Mouse (Mus musculus): ENCODE results near the gene Tnfrsf22.
"Not testable (repeated sequence)": the region's sequence is repeated elsewhere in the genome, so short reads cannot be mapped to it uniquely, and the experiment has no call there.

Tnfrsf22 gene

GRCm38 (mm10) chr7:143649034-143649768 is at the start of gene Tnfrsf22:
Gene Tnfrsf22 (minus strand): TSS chr7:143649661.
- peak; percentile 22 for DNase-seq (ENCODE audit: low read depth, low spot score)

GRCm38 (mm10) chr7:143696140-143696539 is 46.7 kb upstream of the Tnfrsf22 start:
- DNase-seq (ENCODE audit: low read depth, low spot score) = peak; percentile 12

GRCm38 (mm10) chr7:143694550-143694949 is 45.1 kb upstream of the Tnfrsf22 start:
- DNase-seq (ENCODE audit: low read depth, low spot score) = no peak

DNA sequence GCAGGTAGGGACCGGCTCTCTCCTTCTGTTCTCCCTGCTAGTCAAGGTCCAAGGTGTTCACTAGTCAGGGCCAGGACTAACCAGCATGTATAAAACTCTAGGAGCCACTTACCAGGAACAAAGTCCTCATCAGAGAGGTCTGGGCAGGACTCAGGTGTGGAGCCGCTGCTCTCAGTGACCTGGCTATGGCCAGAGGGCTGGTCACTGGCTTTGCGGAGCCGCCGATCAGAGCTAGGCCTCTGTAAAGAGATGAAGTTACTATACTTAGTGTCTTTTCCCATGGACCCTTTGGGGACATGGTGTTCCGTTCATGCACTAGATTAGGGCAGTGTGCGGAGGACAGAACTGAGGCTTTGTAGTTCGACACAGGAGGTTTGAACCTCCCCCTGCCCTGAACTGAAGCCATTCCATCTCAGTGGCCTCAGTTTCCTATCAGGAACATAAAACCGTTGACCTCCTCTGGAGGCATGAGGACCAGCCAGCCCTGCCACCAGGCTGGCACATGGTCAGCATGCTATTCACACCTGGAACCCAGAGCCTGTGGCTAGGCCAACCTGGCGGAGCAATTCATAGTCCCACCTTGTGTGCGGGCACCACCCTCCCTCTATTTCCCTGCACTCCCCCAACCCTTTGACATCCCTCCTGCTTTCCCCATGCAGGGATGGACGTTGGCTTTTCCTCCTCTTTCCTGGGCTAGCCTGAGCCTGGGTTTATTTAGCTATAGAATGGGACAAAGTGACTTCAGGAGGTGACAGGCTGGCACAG is 43.5 kb upstream of the Tnfrsf22 start:
- DNase-seq (ENCODE audit: low read depth, low spot score) = no peak

DNA sequence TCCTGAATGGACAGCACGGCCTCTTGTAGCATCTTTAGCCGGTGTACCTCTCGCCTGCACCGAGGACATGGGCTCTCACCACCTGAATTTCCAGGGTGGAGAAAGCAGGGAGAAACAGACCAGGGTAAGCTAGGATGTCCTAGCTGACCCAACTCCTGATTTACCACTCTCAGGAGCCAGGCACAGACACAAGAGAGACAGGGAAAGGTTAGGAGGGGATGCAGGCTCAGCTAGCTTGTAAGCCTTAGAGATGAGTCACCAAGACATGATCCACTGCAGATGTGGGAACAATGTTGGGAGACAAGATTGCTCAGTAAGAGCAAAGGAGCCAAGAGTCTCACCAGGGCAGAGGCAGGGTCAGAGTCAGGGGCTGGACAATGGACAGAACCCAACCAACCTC is 42.4 kb upstream of the Tnfrsf22 start:
- no peak for DNase-seq (ENCODE audit: low read depth, low spot score)

- DNase-seq (ENCODE audit: low read depth, low spot score) = no peak
Observed at GRCm38 (mm10) chr7:143691181-143691580, 41.7 kb upstream of the Tnfrsf22 start.

DNA sequence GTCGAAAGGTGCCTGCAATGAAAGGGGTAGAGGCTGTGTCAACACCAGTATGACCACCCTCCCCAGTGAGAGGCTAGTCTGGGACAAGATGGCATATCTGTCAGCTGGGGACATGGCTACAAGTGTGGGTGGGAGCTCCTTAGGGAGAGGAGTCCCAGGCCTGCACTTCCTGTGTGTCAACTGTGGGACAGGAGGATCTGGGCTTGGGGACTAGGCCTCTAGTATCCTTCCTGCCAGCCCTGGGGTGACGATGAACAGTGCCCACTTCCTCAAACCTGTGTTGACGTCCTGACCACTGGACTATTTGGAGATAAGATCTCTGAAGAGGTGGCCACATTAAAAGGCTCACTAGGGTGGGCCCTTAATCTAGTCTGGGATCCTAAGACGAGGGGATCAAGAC is 40.5 kb upstream of the Tnfrsf22 start:
- no peak for DNase-seq (ENCODE audit: low read depth, low spot score)

DNA sequence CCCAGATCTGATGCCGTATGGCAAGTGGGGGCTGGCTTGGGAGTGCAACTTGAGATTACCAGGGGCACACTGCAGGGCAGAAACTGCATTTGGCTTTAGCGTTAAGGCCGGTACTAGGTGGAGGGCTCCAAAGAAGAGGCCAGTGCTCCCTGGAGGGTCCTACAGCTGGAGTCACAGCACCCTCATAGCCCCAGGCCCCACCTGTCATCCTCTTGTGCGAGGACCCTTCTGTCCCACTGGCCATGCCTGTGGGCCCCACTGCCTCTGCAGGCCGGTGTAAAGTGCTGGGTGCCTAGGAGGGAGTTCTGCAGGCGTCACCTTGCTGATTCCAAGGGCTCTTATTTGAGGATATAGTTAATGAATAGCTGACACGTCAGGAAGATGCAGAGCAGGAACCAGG is 40.0 kb upstream of the Tnfrsf22 start:
- no peak for DNase-seq (ENCODE audit: low read depth, low spot score)

DNA sequence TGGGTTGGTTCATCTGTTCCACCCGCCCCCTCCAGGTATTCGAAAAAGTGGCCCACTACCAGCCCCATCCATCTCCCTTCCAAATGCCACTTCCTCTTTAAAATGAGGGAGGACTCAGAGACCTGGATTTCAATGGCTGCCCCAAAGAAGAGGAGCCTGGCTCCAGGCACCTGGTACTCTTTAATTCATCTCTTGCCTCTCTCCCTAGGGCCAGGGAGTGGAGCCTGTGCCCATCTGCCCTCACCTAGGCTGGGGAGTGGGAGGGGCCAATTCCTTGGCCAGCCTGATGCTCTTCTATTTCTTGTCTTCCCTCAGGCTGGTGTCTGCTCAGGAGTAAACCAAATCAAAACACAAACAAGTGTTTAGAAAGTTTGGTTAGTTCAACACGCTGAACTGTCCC is 37.2 kb upstream of the Tnfrsf22 start:
- DNase-seq (ENCODE audit: low read depth, low spot score) = not testable (repeated sequence)

- not testable (repeated sequence) for DNase-seq (ENCODE audit: low read depth, low spot score)
Observed at GRCm38 (mm10) chr7:143686191-143686590, 36.7 kb upstream of the Tnfrsf22 start.

DNA sequence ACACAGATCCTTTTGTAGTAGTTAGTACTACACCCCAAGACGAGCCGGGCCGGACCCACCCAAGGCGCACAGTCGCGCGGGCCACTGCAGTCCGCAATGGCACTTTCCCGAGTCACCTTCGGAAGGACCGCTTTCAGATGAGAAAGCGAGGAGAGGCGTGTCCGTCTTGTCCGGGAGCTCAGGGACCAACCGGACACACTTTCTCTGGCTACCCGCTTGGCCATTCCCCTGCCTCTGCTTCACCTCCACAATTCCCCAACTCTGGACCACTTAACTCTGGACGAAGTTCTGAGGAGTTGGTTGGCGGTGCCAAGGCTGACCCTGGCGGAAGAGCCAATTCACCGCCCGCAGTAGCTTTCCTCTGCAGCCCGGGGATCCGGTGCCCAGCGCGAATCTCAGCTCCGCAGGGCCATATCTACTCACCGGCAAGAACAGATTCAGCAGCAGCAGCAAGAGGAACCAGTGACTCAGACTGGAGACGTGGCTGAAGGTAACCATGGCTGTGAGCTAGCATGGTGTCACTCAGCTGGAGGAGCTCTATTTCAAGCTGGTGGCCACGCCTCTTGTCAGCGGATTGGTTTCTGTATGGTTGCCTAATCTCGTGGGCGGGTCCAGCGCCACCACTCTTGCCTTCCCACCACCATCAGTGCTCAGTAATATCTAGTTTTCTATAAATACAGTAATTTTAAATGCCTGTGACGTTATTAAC is 36.1 kb upstream of the Tnfrsf22 start, which contains the start of gene Tnfrsf23:
Tnfrsf23 (minus strand) TSS at position 514 of the 709 bp plus-strand sequence.
- no peak for DNase-seq (ENCODE audit: low read depth, low spot score)

DNA sequence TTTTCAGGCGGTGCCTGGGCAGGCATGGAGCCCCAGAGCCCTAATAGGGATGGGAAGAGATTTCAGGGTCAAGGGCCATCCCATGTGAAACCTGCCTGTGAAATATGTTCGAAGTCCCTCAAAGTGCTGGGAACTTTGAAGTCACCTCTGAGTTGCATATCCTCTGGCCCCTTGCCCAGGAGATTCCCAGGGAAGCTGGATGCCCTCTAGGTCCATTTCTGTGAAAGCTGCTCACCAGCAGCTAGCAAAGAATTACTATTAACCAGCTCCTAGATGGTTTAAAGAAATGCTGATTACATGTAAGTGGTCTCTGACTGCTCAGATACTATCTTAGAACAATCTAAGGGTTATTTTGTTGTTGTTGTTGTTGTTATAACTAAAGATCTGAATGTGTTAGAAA is 35.1 kb upstream of the Tnfrsf22 start:
- not testable (repeated sequence) for DNase-seq (ENCODE audit: low read depth, low spot score)

GRCm38 (mm10) chr7:143681566-143681965 is 32.1 kb upstream of the Tnfrsf22 start:
- DNase-seq (ENCODE audit: low read depth, low spot score) = no peak

DNA sequence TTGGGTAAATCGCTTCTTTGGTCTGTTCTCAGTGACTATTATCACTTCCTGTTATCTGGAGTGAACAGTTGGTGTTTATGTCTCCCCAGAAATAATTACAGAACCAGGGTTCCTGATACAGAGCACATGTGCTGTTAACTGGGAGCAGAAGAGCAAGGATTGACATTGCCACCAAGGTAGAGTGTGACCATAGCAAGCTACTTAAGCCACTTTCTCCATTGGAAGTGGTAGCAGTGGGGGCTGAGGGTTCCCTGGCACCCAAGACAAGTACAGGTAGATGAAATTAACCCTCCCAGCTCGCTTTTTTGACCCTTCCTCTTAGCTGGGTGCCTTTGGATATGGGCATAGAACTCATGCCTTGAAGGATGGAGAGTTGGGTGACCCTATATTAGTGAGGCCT is 31.4 kb upstream of the Tnfrsf22 start:
- not testable (repeated sequence) for DNase-seq (ENCODE audit: low read depth, low spot score)

DNA sequence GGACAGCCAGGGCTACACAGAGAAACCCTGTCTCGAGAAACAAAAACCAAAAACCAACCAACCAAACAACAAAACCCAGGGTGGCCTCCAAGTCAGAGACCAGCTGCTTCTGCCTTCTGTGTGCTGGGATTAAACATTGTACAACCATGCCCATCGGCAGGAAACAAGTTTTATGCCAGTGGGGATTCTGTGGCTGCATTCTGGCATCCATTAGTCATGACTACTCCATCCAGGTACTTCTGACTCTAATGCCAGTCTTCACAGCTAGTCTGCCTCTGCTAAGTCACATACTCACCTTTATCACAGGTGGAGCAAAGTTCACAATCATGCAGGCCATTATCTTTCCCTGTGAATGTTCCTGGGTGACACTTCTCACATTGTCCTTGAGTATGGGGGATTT is 30.2 kb upstream of the Tnfrsf22 start:
- not testable (repeated sequence) for DNase-seq (ENCODE audit: low read depth, low spot score)

GRCm38 (mm10) chr7:143666427-143667311 is 17.2 kb upstream of the Tnfrsf22 start:
- peak; percentile 9 for DNase-seq (ENCODE audit: low read depth, low spot score)

- no peak for DNase-seq (ENCODE audit: low read depth, low spot score)
Observed at GRCm38 (mm10) chr7:143663470-143663869, 14.0 kb upstream of the Tnfrsf22 start.

DNA sequence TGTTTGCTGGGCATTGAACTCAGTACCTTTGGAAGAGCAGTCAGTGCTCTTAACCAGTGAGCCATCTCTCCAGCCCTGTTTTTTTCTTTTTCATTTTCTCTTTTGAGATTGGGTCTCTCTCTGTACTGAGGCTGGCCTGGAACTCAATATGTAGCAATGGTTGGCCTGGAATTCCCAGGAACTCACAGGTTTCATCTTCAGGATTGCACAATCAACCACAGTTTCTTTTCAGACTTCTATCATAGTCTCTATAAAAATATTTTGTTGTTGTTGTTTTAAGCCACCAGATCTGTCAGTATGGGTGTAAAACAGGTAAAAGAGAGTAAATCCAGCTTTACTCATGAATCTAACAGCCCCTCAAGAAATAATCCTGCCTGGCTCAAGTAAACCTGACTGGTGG is 11.3 kb upstream of the Tnfrsf22 start:
- DNase-seq (ENCODE audit: low read depth, low spot score) = no peak

DNA sequence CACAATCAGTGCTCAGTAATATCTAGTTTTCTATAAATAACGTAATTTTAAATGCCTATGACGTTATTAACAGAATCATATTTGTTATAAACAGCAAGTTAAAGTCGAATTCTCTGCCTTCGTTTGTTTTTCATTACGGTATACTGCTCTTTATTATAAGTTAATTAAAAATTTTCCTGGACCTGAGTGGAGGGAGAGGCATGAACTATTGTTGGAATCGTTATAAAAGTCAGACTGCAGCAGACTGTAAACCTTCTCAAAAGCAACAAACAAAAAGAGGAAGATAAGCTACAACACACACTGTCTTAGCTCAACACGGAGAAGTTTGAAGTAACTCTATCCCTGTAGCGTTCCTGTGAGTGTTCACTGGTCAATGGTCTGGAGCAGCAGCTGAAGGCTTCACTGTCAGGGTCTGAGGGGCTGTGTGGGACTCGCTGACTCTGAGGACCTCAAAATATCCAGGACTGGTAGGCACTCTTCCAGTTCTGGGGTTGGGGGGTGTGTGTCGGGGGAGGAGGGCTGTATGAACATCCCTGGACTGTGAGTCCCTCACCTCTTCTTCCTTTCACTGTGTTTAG is 397 bp upstream of the Tnfrsf22 start:
- DNase-seq (ENCODE audit: low read depth, low spot score) = not testable (repeated sequence)

DNA sequence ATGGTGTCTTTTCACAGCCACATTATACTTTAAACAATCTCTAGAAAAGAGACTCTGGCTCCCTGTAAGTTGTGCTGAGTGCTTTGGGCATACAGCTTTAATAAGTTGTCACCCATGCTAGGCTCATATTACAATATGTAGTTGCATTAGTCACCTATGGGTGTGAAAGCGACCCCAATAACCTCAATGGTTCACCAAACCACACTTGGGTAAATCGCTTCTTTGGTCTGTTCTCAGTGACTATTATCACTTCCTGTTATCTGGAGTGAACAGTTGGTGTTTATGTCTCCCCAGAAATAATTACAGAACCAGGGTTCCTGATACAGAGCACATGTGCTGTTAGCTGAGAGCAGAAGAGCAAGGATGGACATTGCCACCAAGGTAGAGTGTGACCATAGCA is 5.5 kb downstream of the Tnfrsf22 start:
- not testable (repeated sequence) for DNase-seq (ENCODE audit: low read depth, low spot score)

GRCm38 (mm10) chr7:143636674-143637073 is 12.8 kb downstream of the Tnfrsf22 start:
- DNase-seq (ENCODE audit: low read depth, low spot score) = no peak

Measured in c-Kit-negative CD71-positive TER-119-positive erythroid progenitor cells, embryonic 14.5 days (primary cell).